Mouse (Mus musculus) midbrain, embryonic 11.5 days (tissue): ENCODE data around the gene Gm21887. TPM values are rescaled to one million over a fixed set of nuclear protein-coding genes. Genes with fewer than 3 reads are reported as not detected.
"Not testable (repeated sequence)": the region's sequence is repeated elsewhere in the genome, so short reads cannot be mapped to it uniquely, and the experiment has no call there.

Experiments
- ATAC-seq: fragments of 200-750 bp; cut with Nextera tagmentation; 2 replicates; pipeline ENCODE4 v1.8.0; 2017; ENCODE audit warnings: moderate TSS enrichment, moderate library complexity; ENCODE audit not compliant: low FRiP score
- DNase-seq: peaks from one replicate; pipeline ENCODE4 v3.0.0; 2015; ENCODE audit warnings: low spot score; ENCODE audit errors: missing footprints
- H3K27ac ChIP-seq: fragments of 300-500 bp; sonication (generic); 2 replicates; pipeline ENCODE4 v1.5.1; 2014; ENCODE audit warnings: low read depth, low read length
- H3K27me3 ChIP-seq: fragments of 300-500 bp; sonication (generic); 2 replicates; pipeline ENCODE4 v1.6.1; 2014; ENCODE audit warnings: mild to moderate bottlenecking, low read length, moderate library complexity, mixed read lengths; ENCODE audit not compliant: control insufficient read depth, insufficient read depth
- H3K36me3 ChIP-seq: fragments of 300-500 bp; sonication (generic); 2 replicates; pipeline ENCODE4 v1.6.1; 2014; ENCODE audit warnings: mild to moderate bottlenecking, low read length, moderate library complexity, mixed read lengths; ENCODE audit not compliant: control insufficient read depth, insufficient read depth
- H3K4me1 ChIP-seq: fragments of 300-500 bp; sonication (generic); 2 replicates; pipeline ENCODE4 v1.6.1; 2014; ENCODE audit warnings: low read length; ENCODE audit not compliant: control insufficient read depth, insufficient read depth
- H3K4me2 ChIP-seq: fragments of 300-500 bp; sonication (generic); 2 replicates; pipeline ENCODE4 v1.6.1; 2014; ENCODE audit warnings: mild to moderate bottlenecking, moderate library complexity
- H3K4me3 ChIP-seq: fragments of 300-500 bp; sonication (generic); 2 replicates; pipeline ENCODE4 v1.5.1; 2014; ENCODE audit warnings: low read depth, low read length
- H3K9ac ChIP-seq: fragments of 300-500 bp; sonication (generic); 2 replicates; pipeline ENCODE4 v1.6.1; 2014; ENCODE audit warnings: low read length
- H3K9me3 ChIP-seq: fragments of 300-500 bp; sonication (generic); 2 replicates; pipeline ENCODE4 v1.6.1; 2016; ENCODE audit warnings: low read length; ENCODE audit not compliant: control insufficient read depth
- WGBS: fragments of 180-500 bp; shearing (Covaris S2); extraction: QIAGEN DNeasy Blood & Tissue Kit; methylation state at CpG from one replicate; pipeline ENCODE4 v1.1.7; 2014; 5-methylcytosine and 5-hydroxymethylcytosine counted together
- polyA plus RNA-seq: library from polyadenylated mRNA; unstranded; fragments of >200 nt; fragmentation: Nextera tagmentation; extraction: Ambion mirVana; gene quantifications from 2 replicates; pipeline ENCODE4 v1.2.1, GENCODE M21; 2014

Gm21887 gene
- polyA plus RNA-seq, 1 experiment from 2014 or later: 177 TPM

GRCm38 (mm10) chrX:170007375-170008178 lies 1.9 kb upstream of the Gm21887 start:
- H3K4me1 ChIP-seq: peaks cover 21% of the 10 kb centered on the region
- not testable (repeated sequence) for H3K4me2 ChIP-seq, ATAC-seq, H3K27me3 ChIP-seq, H3K4me3 ChIP-seq, H3K9ac ChIP-seq
- WGBS: 40% methylated on average over 2 of the region's 2 CpGs
- H3K27ac ChIP-seq: peak overlapping the region; percentile 28
- peaks cover 27% of the 10 kb centered on the region for H3K9me3 ChIP-seq
- peak; percentile 60 for DNase-seq
- H3K36me3 ChIP-seq: peaks cover 14% of the 10 kb centered on the region

- not testable (repeated sequence) for H3K4me2 ChIP-seq, ATAC-seq, H3K27me3 ChIP-seq, H3K9ac ChIP-seq, H3K4me3 ChIP-seq
- H3K27ac ChIP-seq: peak overlapping the region; percentile 28
- H3K9me3 ChIP-seq: peaks cover 27% of the 10 kb centered on the region
- DNase-seq: peak; percentile 68
- H3K36me3 ChIP-seq: peaks cover 14% of the 10 kb centered on the region
- H3K4me1 ChIP-seq: peaks cover 21% of the 10 kb centered on the region
Observed at GRCm38 (mm10) chrX:170008179-170008467, 1.3 kb upstream of the Gm21887 start.

- peaks cover 21% of the 10 kb centered on the region for H3K4me1 ChIP-seq
- not testable (repeated sequence) for H3K27me3 ChIP-seq, H3K9ac ChIP-seq, H3K4me2 ChIP-seq, H3K4me3 ChIP-seq, ATAC-seq
- H3K27ac ChIP-seq: peak overlapping the region; percentile 48
- peaks cover 27% of the 10 kb centered on the region for H3K9me3 ChIP-seq
- peak; percentile 81 for DNase-seq
- peaks cover 14% of the 10 kb centered on the region for H3K36me3 ChIP-seq
- 25% methylated on average over 3 of the region's 3 CpGs for WGBS
Observed at GRCm38 (mm10) chrX:170008584-170008983, 875 bp upstream of the Gm21887 start.

GRCm38 (mm10) chrX:170009801-170010221 lies 352 bp downstream of the Gm21887 start:
- H3K9me3 ChIP-seq: peaks cover 24% of the 10 kb centered on the region
- WGBS: 62% methylated on average over 25 of the region's 25 CpGs

GRCm38 (mm10) chrX:170010581-170011528 lies 1.4 kb downstream of the Gm21887 start:
- peak overlapping the region; percentile 22 for H3K4me3 ChIP-seq
- 85% methylated on average over 97 of the region's 97 CpGs for WGBS
- peak overlapping the region; percentile 34 for H3K4me2 ChIP-seq

More at GRCm38 (mm10) chrX:170009801-170010221, 352 bp downstream of the Gm21887 start:
- H3K27ac ChIP-seq: peak overlapping the region; percentile 42
- not testable (repeated sequence) for H3K27me3 ChIP-seq, H3K4me2 ChIP-seq
- DNase-seq (peak; percentile 99), ATAC-seq (peak; percentile 95)
- peaks cover 18% of the 10 kb centered on the region for H3K4me1 ChIP-seq
- H3K9ac ChIP-seq: peak overlapping the region; percentile 65
- H3K4me3 ChIP-seq: peak overlapping the region; percentile 45
- peaks cover 11% of the 10 kb centered on the region for H3K36me3 ChIP-seq

GRCm38 (mm10) chrX:170011529-170011879 lies 2.0 kb downstream of the Gm21887 start:
- H3K9me3 ChIP-seq: peaks cover 24% of the 10 kb centered on the region
- not testable (repeated sequence) for ATAC-seq, H3K27me3 ChIP-seq, H3K27ac ChIP-seq, DNase-seq, H3K4me2 ChIP-seq, H3K4me3 ChIP-seq, H3K9ac ChIP-seq
- WGBS: 67% methylated on average over 1 of the region's 10 CpGs
- peaks cover 11% of the 10 kb centered on the region for H3K36me3 ChIP-seq
- H3K4me1 ChIP-seq: peaks cover 15% of the 10 kb centered on the region

More at GRCm38 (mm10) chrX:170010581-170011528, 1.4 kb downstream of the Gm21887 start:
- H3K9me3 ChIP-seq: peaks cover 24% of the 10 kb centered on the region
- H3K36me3 ChIP-seq: peaks cover 11% of the 10 kb centered on the region
- peaks cover 15% of the 10 kb centered on the region for H3K4me1 ChIP-seq
- ATAC-seq (peak; percentile 31), DNase-seq (peak; percentile 90)
- H3K9ac ChIP-seq: 0 out of 2 replicates have a peak overlapping the region, but pooled peaks have one; percentile 9
- not testable (repeated sequence) for H3K27me3 ChIP-seq, H3K27ac ChIP-seq

GRCm38 (mm10) chrX:170013421-170013820 lies 4.0 kb downstream of the Gm21887 start:
- not testable (repeated sequence) for ATAC-seq, H3K4me3 ChIP-seq, H3K4me2 ChIP-seq, H3K27ac ChIP-seq, H3K9ac ChIP-seq, DNase-seq, H3K27me3 ChIP-seq, H3K4me1 ChIP-seq
- Histone ChIP-seq H3K9me3 (peaks cover 24% of the 10 kb centered on the region), H3K36me3 (peaks cover 20% of the 10 kb centered on the region)
- no CpG with 5 or more reads among the region's 13 CpGs for WGBS

- H3K27me3 ChIP-seq, H3K4me2 ChIP-seq, H3K9ac ChIP-seq, H3K27ac ChIP-seq, H3K4me1 ChIP-seq, H3K4me3 ChIP-seq, ATAC-seq, DNase-seq: not testable (repeated sequence)
- Histone ChIP-seq H3K9me3 (peaks cover 27% of the 10 kb centered on the region), H3K36me3 (peaks cover 24% of the 10 kb centered on the region)
- WGBS: 92% methylated on average over 9 of the region's 13 CpGs
Observed at GRCm38 (mm10) chrX:170014038-170014437, 4.6 kb downstream of the Gm21887 start.
